Mouse (Mus musculus) erythroblast, embryonic 14.5 days (primary cell): ENCODE data around the gene Svs2.
"Not testable (repeated sequence)": the region's sequence is repeated elsewhere in the genome, so short reads cannot be mapped to it uniquely, and the experiment has no call there.

ENCODE experiments used
- GATA1 ChIP-seq: IDR thresholded peaks from 2 replicates; pipeline ENCODE4 v1.6.1; 2012; ENCODE audit warnings: low read length, inconsistent platforms, mixed read lengths
- TAL1 ChIP-seq: IDR thresholded peaks from 3 replicates; pipeline ENCODE4 v1.6.1; 2012; ENCODE audit warnings: low read length, inconsistent platforms, mixed read lengths

- not testable (repeated sequence) for TF ChIP-seq TAL1, GATA1
Measured at GRCm38 (mm10) chr2:164256540-164256939, 18.3 kb upstream of the Svs2 start, which contains the start of gene Svs3b.
